Mouse (Mus musculus) midbrain, postnatal 0 days (tissue): ENCODE data around the gene P3h3. TPM values are rescaled to one million over a fixed set of nuclear protein-coding genes. Genes with fewer than 3 reads are reported as not detected.

Experiments used
- ATAC-seq: fragments of 200-750 bp; cut with Nextera tagmentation; 2 replicates; pipeline ENCODE4 v1.8.0; 2017; ENCODE audit warnings: moderate number of reproducible peaks, mild to moderate bottlenecking, moderate TSS enrichment, moderate library complexity; ENCODE audit not compliant: low FRiP score
- DNase-seq: peaks from one replicate; pipeline ENCODE4 v3.0.0-alpha.2; 2015; ENCODE audit warnings: low spot score
- H3K27ac ChIP-seq: fragments of 300-500 bp; sonication (generic); 2 replicates; pipeline ENCODE4 v1.5.1; 2014; ENCODE audit warnings: low read depth, mild to moderate bottlenecking, low read length, mixed read lengths
- H3K27me3 ChIP-seq: fragments of 300-500 bp; sonication (generic); 2 replicates; pipeline ENCODE4 v1.6.1; 2014; ENCODE audit warnings: low read length, control low read depth, mixed read lengths; ENCODE audit not compliant: insufficient read depth
- H3K36me3 ChIP-seq: fragments of 300-500 bp; sonication (generic); 2 replicates; pipeline ENCODE4 v1.6.1; 2014; ENCODE audit warnings: low read length, control low read depth, mixed read lengths; ENCODE audit not compliant: insufficient read depth
- H3K4me1 ChIP-seq: fragments of 300-500 bp; sonication (generic); 2 replicates; pipeline ENCODE4 v1.6.1; 2014; ENCODE audit warnings: mild to moderate bottlenecking, control low read depth, antibody characterized with exemption, low read length, mixed read lengths; ENCODE audit not compliant: insufficient read depth
- H3K4me2 ChIP-seq: fragments of 300-500 bp; sonication (generic); 2 replicates; pipeline ENCODE4 v1.6.1; 2014; ENCODE audit warnings: low read depth, mild to moderate bottlenecking, low read length, mixed read lengths; ENCODE audit not compliant: poor library complexity, severe bottlenecking
- H3K4me3 ChIP-seq: fragments of 300-500 bp; sonication (generic); 2 replicates; pipeline ENCODE4 v1.5.1; 2014; ENCODE audit warnings: low read depth, mild to moderate bottlenecking, low read length, moderate library complexity
- H3K9ac ChIP-seq: fragments of 300-500 bp; sonication (generic); replicated peaks from 2 replicates; pipeline ENCODE4 v1.6.1; 2014; ENCODE audit warnings: mild to moderate bottlenecking, low read length, moderate library complexity, mixed read lengths; ENCODE audit not compliant: poor library complexity, severe bottlenecking
- H3K9me3 ChIP-seq: fragments of 300-500 bp; sonication (generic); 2 replicates; pipeline ENCODE4 v1.6.1; 2016; ENCODE audit warnings: low read length, control low read depth
- CTCF ChIP-seq: IDR thresholded peaks from 2 replicates; pipeline ENCODE4 v1.5.1; 2016; ENCODE audit warnings: antibody characterized with exemption, mild to moderate bottlenecking
- WGBS: fragments of 180-500 bp; shearing (Covaris S2); extraction: QIAGEN DNeasy Blood & Tissue Kit; methylation state at CpG from one replicate; pipeline ENCODE4 v1.1.7; 2014; 5-methylcytosine and 5-hydroxymethylcytosine counted together
- polyA plus RNA-seq: library from polyadenylated mRNA; unstranded; fragments of >200 nt; fragmentation: Nextera tagmentation; extraction: Ambion mirVana; gene quantifications from 2 replicates; pipeline ENCODE4 v1.2.1, GENCODE M21; 2015
- total RNA-seq: library from RNA; depleted of rRNA; stranded (reverse); fragments of >200 nt; gene quantifications from 2 replicates; pipeline ENCODE4 v1.2.3, GENCODE M21; 2014

The P3h3 gene
- total and polyA plus RNA-seq, 2 experiments from 2014 or later, result 11.2 to 74.4 TPM

DNA sequence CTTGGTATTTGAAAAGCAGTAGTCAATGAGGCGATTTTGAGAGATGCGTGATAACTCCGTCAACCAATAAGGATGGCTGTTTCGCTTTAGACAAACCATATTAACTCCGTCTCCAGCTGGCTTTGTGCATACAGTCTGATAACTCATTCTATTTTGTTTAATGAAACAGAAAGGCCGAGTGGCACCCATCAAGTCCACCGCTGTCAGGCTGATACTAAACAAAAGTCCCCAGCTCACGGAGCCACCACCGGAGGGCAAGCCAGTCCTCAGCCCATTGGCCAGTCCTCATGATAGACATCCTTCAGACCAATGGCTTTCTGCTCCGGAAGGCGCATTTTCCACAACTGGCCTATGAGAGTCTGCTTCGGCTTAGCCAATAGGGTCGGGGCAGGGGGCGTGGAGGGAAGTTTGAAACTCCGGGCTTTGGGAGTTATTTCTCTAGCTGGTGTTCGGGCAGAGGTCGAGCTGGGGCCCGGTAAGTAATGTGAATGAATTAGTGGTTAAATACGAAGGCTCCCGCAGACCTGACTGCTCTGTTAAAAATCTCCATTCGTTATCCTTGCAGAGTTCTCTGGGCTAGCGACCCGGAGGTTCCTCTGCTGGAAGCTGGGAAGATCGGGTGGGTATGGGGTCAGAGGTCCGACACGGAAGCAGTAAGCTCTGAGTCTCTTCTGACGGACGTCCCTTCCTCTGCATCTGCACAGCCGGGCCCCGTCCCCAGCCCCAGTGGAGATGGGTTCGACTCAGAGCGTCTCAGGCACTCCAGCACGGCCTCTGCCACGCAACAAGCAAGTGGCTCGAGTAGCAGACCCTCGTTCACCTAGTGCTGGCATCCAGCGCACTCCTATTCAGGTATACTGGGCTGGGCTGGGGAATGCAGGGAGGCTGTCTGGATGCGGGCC, 27.5 kb downstream of the P3h3 start:
- ATAC-seq, result peak; percentile 92
- peak overlapping the region; percentile 5; the same call in 1 of the 2 replicates for H3K9ac ChIP-seq
- under 1% methylated on average over 38 of the region's 38 CpGs for WGBS
- H3K4me2 ChIP-seq, result peak overlapping the region; percentile 60
- peak overlapping the region; percentile 61 for H3K4me3 ChIP-seq
- H3K9me3 ChIP-seq, result no peaks in the 10 kb centered on the region
- H3K4me1 ChIP-seq, result peaks cover 4% of the 10 kb centered on the region
- no peaks in the 10 kb centered on the region for H3K27me3 ChIP-seq
- peaks cover 10% of the 10 kb centered on the region for H3K36me3 ChIP-seq
- peak; percentile 51 for TF ChIP-seq CTCF
- peak; percentile 98 for DNase-seq
- peak overlapping the region; percentile 76 for H3K27ac ChIP-seq

DNA sequence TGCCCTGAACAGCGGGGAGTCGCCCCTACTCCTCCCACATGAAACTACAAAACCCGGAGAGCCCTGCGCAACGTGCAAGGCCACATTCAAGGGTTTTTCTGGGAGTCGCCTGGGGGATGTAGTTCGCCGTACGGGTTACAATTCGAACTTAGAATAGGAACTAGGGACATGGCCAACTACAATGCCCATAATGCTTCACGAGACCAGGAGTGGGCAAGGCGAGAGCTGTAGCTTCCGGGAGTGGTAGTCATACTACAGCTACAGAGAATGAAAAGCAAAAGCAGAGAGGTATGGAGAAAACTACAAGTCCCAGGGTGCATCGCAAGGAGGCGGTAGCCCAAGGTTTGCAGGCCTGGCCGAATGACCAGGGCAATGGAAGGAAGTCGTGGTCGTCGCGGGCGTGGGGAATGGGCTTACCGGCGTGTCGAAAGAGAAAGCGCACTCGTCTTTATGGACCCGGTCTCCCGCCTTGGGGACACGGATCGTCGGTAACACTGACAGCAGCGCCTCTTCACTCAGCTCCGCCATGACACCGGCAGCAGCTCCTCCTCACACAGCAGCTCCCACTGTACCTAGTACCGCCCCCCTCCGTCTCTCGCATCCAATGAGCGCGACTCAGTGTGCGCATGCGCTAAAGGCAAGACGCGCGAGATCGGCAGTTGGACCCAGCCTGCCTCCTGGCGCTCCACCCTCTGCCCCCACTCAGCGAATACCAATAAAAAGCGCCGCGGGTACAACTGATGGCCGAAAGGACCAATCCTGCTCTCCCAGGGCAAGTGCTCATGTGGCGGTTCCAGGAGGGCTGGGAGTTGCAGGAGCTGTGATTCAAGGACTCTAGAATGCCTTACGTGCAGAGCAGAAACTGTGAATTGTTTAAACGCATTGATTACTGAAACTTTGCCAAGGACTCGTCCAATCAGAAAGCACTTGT, 28.4 kb downstream of the P3h3 start, which contains the start of the genes Usp5 and Cdca3:
Gene Usp5, minus strand, starts transcription at position 617 of the 931 bp plus-strand sequence.
Gene Cdca3, plus strand, starts transcription at position 680 of the 931 bp plus-strand sequence.
- Histone ChIP-seq H3K9me3 (no peaks in the 10 kb centered on the region), H3K27ac (peak within 1 kb of the TSS; percentile 88), H3K4me1 (peaks cover 4% of the 10 kb centered on the region), H3K27me3 (no peaks in the 10 kb centered on the region), H3K9ac (peak within 1 kb of the TSS; percentile 76), H3K4me2 (peak within 1 kb of the TSS; percentile 89), H3K4me3 (peak within 1 kb of the TSS; percentile 61), H3K36me3 (peaks cover 19% of the 10 kb centered on the region)
- DNase-seq, result peak; percentile 100
- ATAC-seq, result peak; percentile 96
- TF ChIP-seq CTCF, result peak; percentile 54
- WGBS, result under 1% methylated on average over 55 of the region's 55 CpGs

DNA sequence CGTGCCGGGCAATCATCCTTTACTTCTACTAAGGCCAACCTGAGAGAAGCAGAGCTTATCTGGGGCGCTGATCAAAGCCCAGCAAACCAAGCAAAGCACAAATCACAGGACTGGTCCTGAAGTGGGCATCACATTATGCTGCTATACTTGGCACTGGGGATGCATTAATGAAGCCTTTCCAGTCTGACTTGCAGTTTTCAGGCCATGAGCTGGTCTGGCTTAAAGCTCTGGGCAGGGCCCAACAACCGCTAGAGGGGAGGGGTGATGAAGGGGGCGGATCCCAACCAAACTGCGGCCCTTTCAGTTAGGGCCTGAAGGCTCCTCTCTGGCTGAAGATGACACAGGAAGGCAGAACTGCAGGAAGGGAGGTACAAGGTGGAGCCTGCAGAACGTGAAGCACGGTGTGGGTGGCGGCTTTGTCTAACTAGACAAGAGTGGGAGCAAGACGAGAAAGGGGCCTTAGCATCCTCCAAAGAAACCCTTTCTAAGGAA, 29.4 kb downstream of the P3h3 start:
- ATAC-seq (no peak), DNase-seq (peak; percentile 65)
- Histone ChIP-seq H3K9ac (peak overlapping the region; percentile 64), H3K27me3 (no peaks in the 10 kb centered on the region), H3K27ac (peak overlapping the region; percentile 52), H3K36me3 (peaks cover 29% of the 10 kb centered on the region), H3K4me3 (peak overlapping the region; percentile 61), H3K4me1 (peaks cover 4% of the 10 kb centered on the region), H3K9me3 (no peaks in the 10 kb centered on the region), H3K4me2 (peak overlapping the region; percentile 89)
- no peak for TF ChIP-seq CTCF
- WGBS, result 21% methylated on average over 10 of the region's 10 CpGs

DNA sequence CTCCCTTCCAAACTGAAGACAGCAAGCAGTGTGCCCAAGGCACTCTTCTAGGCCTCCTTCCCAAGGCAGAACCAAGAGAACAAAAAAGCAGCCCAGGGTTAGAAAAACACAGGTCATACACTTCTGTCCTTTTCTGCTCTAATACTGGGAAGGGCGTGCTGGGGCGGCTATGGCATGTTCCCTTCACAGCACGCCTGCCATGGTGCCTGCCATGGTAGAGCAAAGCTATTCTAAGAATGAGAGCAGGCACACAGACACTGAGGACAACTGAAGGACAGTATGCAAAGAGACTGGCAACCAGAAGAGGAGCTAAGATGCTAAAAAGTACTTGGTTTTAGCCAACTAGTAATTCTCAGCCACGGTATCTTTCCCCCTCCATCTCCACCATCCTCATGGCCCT, 35.5 kb downstream of the P3h3 start:
- 97% methylated on average over 4 of the region's 4 CpGs for WGBS
- DNase-seq (no peak), ATAC-seq (no peak)
- no peaks in the 10 kb centered on the region for H3K9me3 ChIP-seq
- H3K4me1 ChIP-seq, result no peaks in the 10 kb centered on the region
- H3K36me3 ChIP-seq, result peaks cover 84% of the 10 kb centered on the region
- H3K9ac ChIP-seq, result no peak overlapping the region
- H3K4me2 ChIP-seq, result no peak overlapping the region
- H3K27me3 ChIP-seq, result no peaks in the 10 kb centered on the region
- no peak overlapping the region for H3K27ac ChIP-seq
- H3K4me3 ChIP-seq, result no peak overlapping the region
- TF ChIP-seq CTCF, result no peak

DNA sequence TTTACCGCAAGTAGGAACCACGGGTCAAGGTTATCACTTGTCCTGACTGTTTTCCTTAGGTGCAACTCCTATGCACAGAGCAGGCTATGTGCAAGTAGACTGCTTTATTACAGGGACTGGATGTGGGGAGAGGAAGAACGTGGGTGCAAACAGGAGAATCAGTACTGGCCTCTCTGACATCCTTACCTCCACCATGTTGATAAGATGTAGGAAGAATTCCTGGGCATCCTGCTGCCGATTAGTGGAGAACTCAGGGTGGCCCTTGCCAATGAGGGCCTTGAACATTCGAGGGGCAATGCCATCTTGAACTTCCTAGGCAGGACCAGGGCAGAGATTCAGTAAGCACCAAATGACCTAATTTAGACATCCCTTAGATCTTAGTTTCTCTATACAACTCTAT, 36.7 kb downstream of the P3h3 start:
- 93% methylated on average over 5 of the region's 5 CpGs for WGBS

More for the DNA sequence above, 36.7 kb downstream of the P3h3 start:
- no peak overlapping the region for H3K27ac ChIP-seq
- H3K36me3 ChIP-seq, result peaks cover 89% of the 10 kb centered on the region
- H3K9ac ChIP-seq, result no peak overlapping the region
- DNase-seq (no peak), ATAC-seq (no peak)
- no peak overlapping the region for H3K4me3 ChIP-seq
- no peak for TF ChIP-seq CTCF
- H3K4me2 ChIP-seq, result no peak overlapping the region
- no peaks in the 10 kb centered on the region for H3K4me1 ChIP-seq
- H3K27me3 ChIP-seq, result no peaks in the 10 kb centered on the region
- H3K9me3 ChIP-seq, result no peaks in the 10 kb centered on the region
